Mouse (Mus musculus) neural tube, embryonic 15.5 days (tissue): ENCODE data around the gene Cenpv. TPM values are rescaled to one million over a fixed set of nuclear protein-coding genes. Genes with fewer than 3 reads are reported as not detected.

Experiments used
- polyA plus RNA-seq: library from polyadenylated mRNA; unstranded; fragments of >200 nt; fragmentation: Nextera tagmentation; extraction: Ambion mirVana; gene quantifications from 2 replicates; pipeline ENCODE4 v1.2.1, GENCODE M21; 2015

The Cenpv gene
- polyA plus RNA-seq, 1 experiment from 2014 or later, result 51.3 TPM

Other genes starting within 250 kb of the Cenpv start
- gene Pigl, start 80.8 kb downstream of the Cenpv start, polyA plus RNA-seq, result 9.8 and 11.4 TPM in 2 replicates
- gene Ncor1, start 80.7 kb downstream of the Cenpv start, polyA plus RNA-seq, result 170 and 174 TPM in 2 replicates
- gene Ubb, start 11.9 kb upstream of the Cenpv start, polyA plus RNA-seq, result 4,120 and 4,434 TPM in 2 replicates
- 32.3 and 32.9 TPM in 2 replicates for gene Trpv2, start 35.2 kb upstream of the Cenpv start, polyA plus RNA-seq
- gene Lrrc75a, start 109.3 kb upstream of the Cenpv start, polyA plus RNA-seq, result 8.2 and 8.5 TPM in 2 replicates
- 23.2 and 30.8 TPM in 2 replicates for gene Mmgt2, start 109.4 kb upstream of the Cenpv start, polyA plus RNA-seq
- gene Zfp287, start 192.6 kb upstream of the Cenpv start, polyA plus RNA-seq, result 16.5 and 18.0 TPM in 2 replicates
- gene Gm10428, start 213.8 kb upstream of the Cenpv start, polyA plus RNA-seq, result not detected in 2 replicates